Mouse (Mus musculus) urinary bladder, postnatal 14 days (tissue): ENCODE measurements around the gene Gm16253.
A peak's percentile ranks its signal among the peaks of the same experiment; 100 is the strongest.

Experiments
- DNase-seq: peaks from one replicate; pipeline ENCODE4 v3.0.0; 2021; ENCODE audit warnings: low spot score

The Gm16253 gene

GRCm38 (mm10) chr3:96573611-96574511 is 2.9 kb upstream of the Gm16253 start:
- no peak for DNase-seq

- DNase-seq: no peak
Observed at GRCm38 (mm10) chr3:96575272-96575984, 1.4 kb upstream of the Gm16253 start.

GRCm38 (mm10) chr3:96576005-96576658 is 652 bp upstream of the Gm16253 start:
- DNase-seq: peak; percentile 80

GRCm38 (mm10) chr3:96577566-96577965 is 782 bp downstream of the Gm16253 start:
- DNase-seq: no peak

- DNase-seq: no peak
Observed at GRCm38 (mm10) chr3:96578561-96579238, 1.9 kb downstream of the Gm16253 start.

- DNase-seq: no peak
Observed at GRCm38 (mm10) chr3:96579239-96579750, 2.5 kb downstream of the Gm16253 start.

GRCm38 (mm10) chr3:96579885-96580454 is 3.2 kb downstream of the Gm16253 start:
- DNase-seq: peak; percentile 88

GRCm38 (mm10) chr3:96581141-96581540 is 4.4 kb downstream of the Gm16253 start:
- no peak for DNase-seq

- no peak for DNase-seq
Observed at GRCm38 (mm10) chr3:96581771-96582515, 5.2 kb downstream of the Gm16253 start.

- DNase-seq: no peak
Observed at GRCm38 (mm10) chr3:96583386-96583785, 6.6 kb downstream of the Gm16253 start.

- DNase-seq: no peak
Observed at GRCm38 (mm10) chr3:96590657-96591056, 13.9 kb downstream of the Gm16253 start.

- no peak for DNase-seq
Observed at GRCm38 (mm10) chr3:96593374-96593773, 16.6 kb downstream of the Gm16253 start.

- peak; percentile 95 for DNase-seq
Observed at GRCm38 (mm10) chr3:96593790-96594560, 17.2 kb downstream of the Gm16253 start, which contains the start of gene Polr3gl. TSS of gene Polr3gl (minus strand) at chr3:96594181.

GRCm38 (mm10) chr3:96594851-96595250 is 18.1 kb downstream of the Gm16253 start:
- no peak for DNase-seq

- no peak for DNase-seq
Observed at GRCm38 (mm10) chr3:96595661-96596060, 18.9 kb downstream of the Gm16253 start.

GRCm38 (mm10) chr3:96596228-96596707 is 19.5 kb downstream of the Gm16253 start, which contains the start of gene Ankrd34a:
TSS of gene Ankrd34a (plus strand) at chr3:96596636.
- no peak for DNase-seq

GRCm38 (mm10) chr3:96596855-96597254 is 20.1 kb downstream of the Gm16253 start:
- DNase-seq: no peak

- DNase-seq: no peak
Observed at GRCm38 (mm10) chr3:96597435-96597891, 20.7 kb downstream of the Gm16253 start.
